Mouse (Mus musculus) stomach, embryonic 16.5 days (tissue): ENCODE data around the gene Nek11. TPM values are rescaled to one million over a fixed set of nuclear protein-coding genes. Genes with fewer than 3 reads are reported as not detected.

ENCODE experiments used
- ATAC-seq: fragments of 200-750 bp; cut with Nextera tagmentation; 2 replicates; pipeline ENCODE4 v1.8.0; 2017; ENCODE audit warnings: moderate number of reproducible peaks, moderate TSS enrichment; ENCODE audit not compliant: insufficient read depth, low FRiP score
- H3K27ac ChIP-seq: fragments of 300-500 bp; sonication (generic); 2 replicates; pipeline ENCODE4 v1.5.1; 2014; ENCODE audit warnings: low read length
- H3K27me3 ChIP-seq: fragments of 300-500 bp; sonication (generic); 2 replicates; pipeline ENCODE4 v1.6.1; 2014; ENCODE audit warnings: low read length, control low read depth, mixed read lengths; ENCODE audit not compliant: control insufficient read depth, insufficient read depth
- H3K36me3 ChIP-seq: fragments of 300-500 bp; sonication (generic); 2 replicates; pipeline ENCODE4 v1.6.1; 2014; ENCODE audit warnings: low read length; ENCODE audit not compliant: control insufficient read depth, insufficient read depth
- H3K4me1 ChIP-seq: fragments of 300-500 bp; sonication (generic); 2 replicates; pipeline ENCODE4 v1.6.1; 2014; ENCODE audit warnings: low read length, control low read depth, mixed read lengths; ENCODE audit not compliant: control insufficient read depth, insufficient read depth
- H3K4me2 ChIP-seq: fragments of 300-500 bp; sonication (generic); 2 replicates; pipeline ENCODE4 v1.6.1; 2014; ENCODE audit warnings: low read depth, low read length, mixed read lengths
- H3K4me3 ChIP-seq: fragments of 300-500 bp; sonication (generic); replicated peaks from 2 replicates; pipeline ENCODE4 v1.5.1; 2014; ENCODE audit warnings: mild to moderate bottlenecking, low read length
- H3K9ac ChIP-seq: fragments of 300-500 bp; sonication (generic); 2 replicates; pipeline ENCODE4 v1.6.1; 2014; ENCODE audit warnings: low read length
- H3K9me3 ChIP-seq: fragments of 300-500 bp; sonication (generic); replicated peaks from 2 replicates; pipeline ENCODE4 v1.6.1; 2016; ENCODE audit warnings: low read length, control low read depth; ENCODE audit not compliant: control insufficient read depth
- WGBS: fragments of 180-500 bp; shearing (Covaris S2); extraction: QIAGEN DNeasy Blood & Tissue Kit; methylation state at CpG from one replicate; pipeline ENCODE4 v1.1.7; 2014; 5-methylcytosine and 5-hydroxymethylcytosine counted together
- polyA plus RNA-seq: library from polyadenylated mRNA; unstranded; fragments of >200 nt; fragmentation: Nextera tagmentation; extraction: Ambion mirVana; gene quantifications from 2 replicates; pipeline ENCODE4 v1.2.1, GENCODE M21; 2015

Nek11 gene
- polyA plus RNA-seq, result 0.27 and 0.32 TPM in 2 replicates

DNA sequence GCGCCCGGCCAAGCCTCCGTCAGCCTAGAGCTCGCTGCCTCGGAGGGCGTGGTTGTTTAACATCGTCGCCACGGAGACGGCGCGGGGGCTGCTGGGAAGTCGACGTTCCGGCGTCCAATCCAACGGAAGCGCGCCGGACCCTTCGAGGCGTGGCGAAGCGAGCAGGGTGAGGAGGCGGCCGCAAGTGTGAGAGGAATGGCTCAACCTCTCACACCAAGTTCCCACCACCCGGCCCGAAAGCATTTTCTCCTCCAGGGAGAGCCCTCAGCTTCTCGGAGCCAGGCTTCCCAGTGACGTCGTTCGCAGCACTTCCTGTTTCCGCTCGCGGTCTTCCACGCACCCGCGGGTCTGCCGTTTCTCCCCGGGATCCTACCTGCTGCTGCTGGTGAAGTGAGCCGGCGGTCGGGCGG is at the start of gene Nek11, which contains the start of gene Aste1:
Nek11 (minus strand) TSS at position 307 of the 410 bp plus-strand sequence.
Aste1 (plus strand) TSS at position 175 of the 410 bp plus-strand sequence.
- Histone ChIP-seq H3K9me3 (no peaks in the 10 kb centered on the region), H3K9ac (peak within 1 kb of the TSS; percentile 79), H3K36me3 (peaks cover 5% of the 10 kb centered on the region; the same call in 1 of the 2 replicates), H3K4me3 (peak within 1 kb of the TSS; percentile 63), H3K27ac (peak within 1 kb of the TSS; percentile 93), H3K27me3 (no peaks in the 10 kb centered on the region), H3K4me2 (peak within 1 kb of the TSS; percentile 86), H3K4me1 (peaks cover 8% of the 10 kb centered on the region)
- under 1% methylated on average over 44 of the region's 44 CpGs for whole genome bisulfite sequencing
- ATAC-seq, result peak; percentile 99

DNA sequence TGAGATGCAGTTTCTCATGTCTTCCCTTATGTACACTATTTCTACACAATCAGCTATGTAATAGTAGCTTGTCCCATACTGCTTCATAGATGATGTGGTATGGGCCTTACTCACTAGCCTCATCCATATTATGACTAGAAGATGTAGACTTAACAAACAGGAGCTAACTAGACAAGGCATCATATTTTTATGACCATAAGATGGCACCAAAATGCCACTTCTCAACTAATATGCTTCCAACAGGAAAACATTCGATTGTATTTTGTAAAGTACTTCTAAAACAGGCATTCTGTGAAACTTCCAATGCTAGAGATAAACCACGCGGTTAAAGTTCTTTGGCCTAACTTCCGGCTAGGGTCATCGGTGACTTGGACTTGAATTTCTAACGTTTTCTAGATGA is 13.2 kb upstream of the Nek11 start:
- 89% methylated on average over 6 of the region's 6 CpGs for WGBS
- H3K4me3 ChIP-seq, result no peak overlapping the region

DNA sequence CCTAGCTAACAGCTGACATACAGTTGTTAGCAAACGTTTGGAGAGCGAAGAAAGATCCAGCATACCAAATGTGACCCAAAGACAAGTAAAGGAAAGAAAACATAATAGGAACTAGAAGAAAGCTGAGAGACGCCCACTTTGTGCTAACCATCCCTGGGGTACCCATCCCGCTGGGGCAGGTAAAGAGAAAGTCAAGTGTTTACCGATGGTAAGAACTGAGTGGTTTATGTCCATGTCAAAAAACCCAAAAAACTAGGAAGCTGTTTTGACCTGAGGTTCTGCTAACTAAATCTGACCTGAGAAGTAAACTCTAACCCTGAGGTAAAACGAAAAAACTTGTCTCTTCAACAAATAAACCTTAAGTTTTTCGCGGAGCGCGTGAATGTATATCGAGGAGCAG is 604 bp downstream of the Nek11 start:
- WGBS, result 12% methylated on average over 11 of the region's 11 CpGs

More for the DNA sequence above, 13.2 kb upstream of the Nek11 start:
- H3K27me3 ChIP-seq, result no peaks in the 10 kb centered on the region
- no peak overlapping the region for H3K27ac ChIP-seq
- ATAC-seq, result no peak
- H3K9ac ChIP-seq, result no peak overlapping the region
- H3K4me2 ChIP-seq, result no peak overlapping the region
- H3K36me3 ChIP-seq, result peaks cover 10% of the 10 kb centered on the region; the same call in 1 of the 2 replicates
- H3K4me1 ChIP-seq, result no peaks in the 10 kb centered on the region
- no peaks in the 10 kb centered on the region for H3K9me3 ChIP-seq

DNA sequence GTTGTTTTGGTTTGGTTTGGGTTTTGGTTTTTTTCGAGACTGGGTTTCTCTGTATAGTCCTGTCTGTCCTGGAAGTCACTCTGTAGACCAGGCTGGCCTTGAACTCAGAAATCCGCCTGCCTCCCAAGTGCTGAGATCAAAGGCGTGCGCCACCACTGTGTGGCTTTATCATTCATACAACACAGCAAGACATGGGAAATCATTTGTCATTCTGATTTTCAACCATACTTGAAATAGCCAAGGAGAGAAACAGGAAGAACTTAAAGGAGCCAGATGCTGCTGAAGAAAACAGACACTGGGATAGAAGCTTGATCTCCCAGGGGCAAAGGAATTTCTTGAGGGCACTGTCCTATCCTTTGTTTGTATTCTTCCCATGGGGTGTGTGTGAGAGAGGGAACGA is 4.7 kb downstream of the Nek11 start:
- WGBS, result 49% methylated on average over 5 of the region's 5 CpGs
- Histone ChIP-seq H3K9me3 (no peaks in the 10 kb centered on the region), H3K27me3 (no peaks in the 10 kb centered on the region), H3K4me1 (no peaks in the 10 kb centered on the region), H3K4me3 (no peak overlapping the region), H3K4me2 (no peak overlapping the region), H3K36me3 (no peaks in the 10 kb centered on the region), H3K9ac (no peak overlapping the region), H3K27ac (no peak overlapping the region)
- no peak for ATAC-seq

More for the DNA sequence above, 604 bp downstream of the Nek11 start:
- peaks cover 8% of the 10 kb centered on the region for H3K4me1 ChIP-seq
- no peaks in the 10 kb centered on the region for H3K9me3 ChIP-seq
- peak overlapping the region; percentile 86 for H3K4me2 ChIP-seq
- H3K27ac ChIP-seq, result no peak overlapping the region
- no peaks in the 10 kb centered on the region for H3K27me3 ChIP-seq
- H3K36me3 ChIP-seq, result peaks cover 5% of the 10 kb centered on the region; the same call in 1 of the 2 replicates
- peak overlapping the region; percentile 63 for H3K4me3 ChIP-seq
- no peak for ATAC-seq
- peak overlapping the region; percentile 79 for H3K9ac ChIP-seq

DNA sequence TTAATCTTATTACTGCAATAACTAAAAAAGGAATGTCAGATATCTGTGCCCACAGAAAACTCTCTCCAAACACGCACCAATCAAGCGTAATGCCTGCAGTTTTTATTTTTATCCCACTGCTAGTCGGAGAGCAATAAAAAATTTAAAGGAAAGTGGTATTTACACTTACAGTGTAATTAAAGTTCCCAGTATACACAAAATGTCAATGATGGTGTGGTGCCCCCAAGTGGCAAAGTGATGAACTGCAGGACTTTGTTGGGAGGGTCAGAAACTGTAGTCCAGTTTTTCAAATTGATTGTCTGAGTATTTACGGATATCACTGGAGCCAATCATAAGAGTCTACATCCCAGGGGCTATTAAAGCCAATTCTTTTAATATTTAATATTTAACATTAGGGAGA is 6.0 kb downstream of the Nek11 start:
- no peak for ATAC-seq
- Histone ChIP-seq H3K27me3 (no peaks in the 10 kb centered on the region), H3K4me3 (no peak overlapping the region), H3K4me2 (no peak overlapping the region), H3K27ac (no peak overlapping the region), H3K4me1 (no peaks in the 10 kb centered on the region), H3K9ac (no peak overlapping the region), H3K9me3 (no peaks in the 10 kb centered on the region), H3K36me3 (no peaks in the 10 kb centered on the region)
- 11% methylated on average over 4 of the region's 4 CpGs for WGBS

DNA sequence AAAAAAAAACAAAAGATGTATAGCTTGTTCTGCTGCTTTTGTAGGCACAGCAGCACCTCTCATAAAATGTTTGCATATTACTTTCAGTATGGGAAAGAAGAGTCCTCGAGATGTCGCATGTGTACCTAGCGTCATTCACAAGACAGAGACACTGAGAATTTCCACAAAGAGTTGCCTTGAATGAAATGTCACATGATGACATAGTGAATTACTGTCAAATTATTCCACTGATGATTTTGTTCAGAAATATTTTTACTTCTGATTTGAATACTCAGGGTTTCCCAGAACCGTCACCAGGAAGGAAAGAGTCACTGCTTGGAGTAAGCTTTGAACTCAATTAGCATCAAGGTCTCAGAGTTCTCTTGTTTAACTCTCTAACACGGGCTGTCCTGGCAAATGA is 7.9 kb downstream of the Nek11 start:
- Histone ChIP-seq H3K9ac (no peak overlapping the region), H3K27me3 (no peaks in the 10 kb centered on the region), H3K4me1 (no peaks in the 10 kb centered on the region), H3K36me3 (no peaks in the 10 kb centered on the region), H3K9me3 (no peaks in the 10 kb centered on the region), H3K27ac (no peak overlapping the region), H3K4me2 (no peak overlapping the region), H3K4me3 (no peak overlapping the region)
- 77% methylated on average over 5 of the region's 5 CpGs for WGBS
- no peak for ATAC-seq

DNA sequence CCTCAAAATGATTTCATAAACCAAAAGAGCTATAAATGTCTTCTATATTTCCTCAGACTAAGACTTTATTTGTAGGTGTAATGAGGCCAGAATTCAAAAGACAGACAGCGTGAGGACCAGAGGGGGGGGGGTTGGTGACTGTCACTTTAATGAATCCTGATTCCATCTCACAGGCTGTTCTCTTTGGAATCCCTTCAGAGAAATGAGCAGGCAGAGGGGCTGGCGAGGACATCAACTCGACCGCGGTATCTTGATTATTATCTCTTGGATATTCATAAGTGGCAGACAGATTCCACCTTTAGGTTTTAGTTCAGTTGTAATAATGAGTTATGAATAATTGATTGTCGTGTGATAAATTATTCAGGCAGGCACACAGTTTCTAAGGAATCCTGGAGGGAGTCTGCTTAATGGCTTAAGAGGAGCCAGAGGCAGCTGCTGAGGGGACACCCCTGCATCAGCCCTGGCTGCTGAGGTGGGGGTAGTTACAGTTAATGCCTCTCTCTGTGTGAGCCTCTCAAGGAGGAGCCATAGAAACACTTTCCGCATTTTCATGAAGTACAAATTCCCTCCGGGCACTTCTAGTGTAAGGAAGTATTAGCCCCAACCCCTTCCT is 15.7 kb downstream of the Nek11 start:
- WGBS, result 78% methylated on average over 8 of the region's 8 CpGs
- ATAC-seq, result no peak

DNA sequence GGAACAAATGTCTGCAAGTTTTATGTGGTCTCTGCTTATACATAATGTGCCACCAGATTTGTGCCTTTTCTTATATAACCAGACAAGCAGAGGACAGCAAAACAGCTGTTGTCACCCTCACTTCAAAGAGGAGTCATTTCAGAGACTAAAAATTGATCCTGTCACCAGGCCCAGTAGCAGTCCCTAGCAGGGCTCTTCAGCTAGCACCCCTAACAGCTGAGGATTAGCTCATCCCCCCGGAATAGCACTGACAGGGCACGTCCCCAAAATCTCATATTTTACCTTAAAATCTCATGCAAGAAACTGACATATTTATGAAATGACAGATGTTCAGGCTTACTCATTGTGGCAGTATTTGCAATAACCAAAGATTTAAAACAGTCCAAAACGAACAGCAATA is 17.7 kb downstream of the Nek11 start:
- Histone ChIP-seq H3K27ac (no peak overlapping the region), H3K9ac (no peak overlapping the region), H3K4me3 (no peak overlapping the region), H3K27me3 (no peaks in the 10 kb centered on the region; the same call in 1 of the 2 replicates), H3K4me2 (no peak overlapping the region), H3K4me1 (no peaks in the 10 kb centered on the region), H3K36me3 (no peaks in the 10 kb centered on the region), H3K9me3 (no peaks in the 10 kb centered on the region)
- 61% methylated on average over 3 of the region's 3 CpGs for WGBS
- no peak for ATAC-seq

More for the DNA sequence above, 15.7 kb downstream of the Nek11 start:
- Histone ChIP-seq H3K27me3 (no peaks in the 10 kb centered on the region; the same call in 1 of the 2 replicates), H3K36me3 (no peaks in the 10 kb centered on the region), H3K9me3 (no peaks in the 10 kb centered on the region), H3K4me1 (no peaks in the 10 kb centered on the region), H3K4me2 (no peak overlapping the region), H3K27ac (no peak overlapping the region), H3K4me3 (no peak overlapping the region), H3K9ac (no peak overlapping the region)

DNA sequence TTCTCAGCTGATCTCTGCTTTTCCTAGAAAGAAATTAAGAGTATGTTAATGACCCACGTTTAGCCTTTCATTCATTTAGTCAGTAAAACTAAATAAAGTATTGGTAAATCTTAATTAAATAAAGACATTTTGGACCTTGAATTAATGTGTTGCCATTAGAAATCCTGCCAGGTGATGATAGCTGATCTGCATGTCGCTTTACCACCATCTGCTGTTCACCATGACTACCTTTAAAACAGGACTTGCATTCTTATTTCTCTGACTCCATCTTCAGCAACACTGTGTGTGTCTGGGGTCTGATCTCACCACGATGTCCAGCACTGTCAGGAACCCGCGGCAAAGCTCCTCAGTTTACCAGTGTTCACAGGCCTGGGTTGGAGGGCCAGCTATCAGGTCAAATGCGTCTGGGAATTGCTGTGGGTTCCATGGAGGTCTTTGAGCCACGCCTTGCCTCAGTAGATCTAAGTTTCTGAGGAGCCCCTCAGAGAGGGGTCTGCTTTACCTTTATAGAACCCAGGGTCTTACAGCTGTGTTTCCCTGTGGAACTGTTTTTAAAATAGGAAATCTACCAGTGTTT is 18.3 kb downstream of the Nek11 start:
- no peaks in the 10 kb centered on the region for H3K36me3 ChIP-seq
- H3K4me3 ChIP-seq, result no peak overlapping the region
- H3K27me3 ChIP-seq, result no peaks in the 10 kb centered on the region; the same call in 1 of the 2 replicates
- WGBS, result 71% methylated on average over 7 of the region's 7 CpGs
- no peak overlapping the region for H3K4me2 ChIP-seq
- no peaks in the 10 kb centered on the region for H3K9me3 ChIP-seq
- no peaks in the 10 kb centered on the region for H3K4me1 ChIP-seq
- H3K27ac ChIP-seq, result no peak overlapping the region
- no peak for ATAC-seq
- no peak overlapping the region for H3K9ac ChIP-seq
